Mouse (Mus musculus): ENCODE measurements at regions not wholly inside any gene's neighbourhood (a gene's known extent, or its start where the extent isn't known, plus 50 kb on each side); places are given as distances from the start of the nearest gene placed in this dataset.
"Not testable (repeated sequence)": the region's sequence is repeated elsewhere in the genome, so short reads cannot be mapped to it uniquely, and the experiment has no call there.

- DNase-seq (ENCODE audit: low spot score): peak; percentile 11
These were observed 147.5 kb upstream of the Sfswap start for GRCm38 (mm10) chr5:129353549-129353948.

GRCm38 (mm10) chr5:129354877-129355276, 146.1 kb upstream of the Sfswap start:
- DNase-seq (ENCODE audit: low spot score): no peak

- no peak for DNase-seq (ENCODE audit: low spot score)
These were observed 139.5 kb upstream of the Sfswap start for GRCm38 (mm10) chr5:129361527-129361926.

GRCm38 (mm10) chr5:129363189-129363588, 137.8 kb upstream of the Sfswap start:
- no peak for DNase-seq (ENCODE audit: low spot score)

GRCm38 (mm10) chr5:129365026-129365425, 136.0 kb upstream of the Sfswap start:
- no peak for DNase-seq (ENCODE audit: low spot score)

GRCm38 (mm10) chr5:129367266-129367665, 133.8 kb upstream of the Sfswap start:
- DNase-seq (ENCODE audit: low spot score): no peak

GRCm38 (mm10) chr5:129380861-129381260, 120.2 kb upstream of the Sfswap start:
- DNase-seq (ENCODE audit: low spot score): no peak

GRCm38 (mm10) chr5:129384976-129385375, 116.0 kb upstream of the Sfswap start:
- DNase-seq (ENCODE audit: low spot score): no peak

GRCm38 (mm10) chr5:129385965-129386643, 114.9 kb upstream of the Sfswap start:
- not testable (repeated sequence) for DNase-seq (ENCODE audit: low spot score)

GRCm38 (mm10) chr5:129386671-129387070, 114.3 kb upstream of the Sfswap start:
- DNase-seq (ENCODE audit: low spot score): not testable (repeated sequence)

- no peak for DNase-seq (ENCODE audit: low spot score)
These were observed 113.7 kb upstream of the Sfswap start for GRCm38 (mm10) chr5:129387301-129387700.

- DNase-seq (ENCODE audit: low spot score): no peak
These were observed 110.1 kb upstream of the Sfswap start for GRCm38 (mm10) chr5:129390921-129391371.

- no peak for DNase-seq (ENCODE audit: low spot score)
These were observed 107.9 kb upstream of the Sfswap start for GRCm38 (mm10) chr5:129393150-129393549.

GRCm38 (mm10) chr5:129393606-129394255, 107.3 kb upstream of the Sfswap start:
- DNase-seq (ENCODE audit: low spot score): no peak

GRCm38 (mm10) chr5:129394416-129394815, 106.6 kb upstream of the Sfswap start:
- no peak for DNase-seq (ENCODE audit: low spot score)

GRCm38 (mm10) chr5:129397311-129397710, 103.7 kb upstream of the Sfswap start:
- no peak for DNase-seq (ENCODE audit: low spot score)

GRCm38 (mm10) chr5:129406259-129406658, 94.8 kb upstream of the Sfswap start:
- no peak for DNase-seq (ENCODE audit: low spot score)

GRCm38 (mm10) chr5:129409440-129410004, 91.5 kb upstream of the Sfswap start:
- no peak for DNase-seq (ENCODE audit: low spot score)

- DNase-seq (ENCODE audit: low spot score): no peak
These were observed 88.9 kb upstream of the Sfswap start for GRCm38 (mm10) chr5:129412161-129412560.

GRCm38 (mm10) chr5:129414960-129415706, 85.9 kb upstream of the Sfswap start:
- DNase-seq (ENCODE audit: low spot score): peak; percentile 63

GRCm38 (mm10) chr5:129416425-129416824, 84.6 kb upstream of the Sfswap start:
- peak; percentile 51 for DNase-seq (ENCODE audit: low spot score)

- DNase-seq (ENCODE audit: low spot score): no peak
These were observed 83.5 kb upstream of the Sfswap start for GRCm38 (mm10) chr5:129417516-129417915.

- DNase-seq (ENCODE audit: low spot score): no peak
These were observed 80.0 kb upstream of the Sfswap start for GRCm38 (mm10) chr5:129420981-129421380.

All from embryo, embryonic 10 days (tissue).